Mouse (Mus musculus) E14TG2a.4 (cell line): ENCODE measurements around the gene 5430419D17Rik.

Source experiments
- CTCF ChIP-seq: conservative IDR thresholded peaks from 2 replicates; pipeline ENCODE4 v1.5.1; 2014; ENCODE audit warnings: low read length
- NANOG ChIP-seq: IDR thresholded peaks from 2 replicates; pipeline ENCODE4 v1.6.1; 2014; ENCODE audit warnings: borderline replicate concordance, low read length, mixed read lengths
- POU5F1 ChIP-seq: IDR thresholded peaks from 2 replicates; pipeline ENCODE4 v1.6.1; 2014; ENCODE audit warnings: low read length, borderline replicate concordance

GRCm38 (mm10) chr7:131317587-131317986 is 143.4 kb downstream of the 5430419D17Rik start:
- TF ChIP-seq POU5F1 (no peak), CTCF (peak; percentile 13; the same call in 1 of the 2 replicates), NANOG (no peak)
